Mouse (Mus musculus): ENCODE results near the gene Gm49366. TPM values are rescaled to one million over a fixed set of nuclear protein-coding genes. Genes with fewer than 3 reads are reported as not detected.
"Not testable (repeated sequence)": the region's sequence is repeated elsewhere in the genome, so short reads cannot be mapped to it uniquely, and the experiment has no call there.

Gene Gm49366
- polyA plus RNA-seq, 1 experiment, result not detected

- Histone ChIP-seq H3K4me3 (ENCODE audit: low read depth, low read length) (no peak overlapping the region), H3K27me3 (ENCODE audit: control insufficient read depth, insufficient read depth, low read length) (no peaks in the 10 kb centered on the region), H3K27ac (ENCODE audit: insufficient read depth, low read depth, low read length) (no peak overlapping the region), H3K36me3 (ENCODE audit: control insufficient read depth, insufficient read depth, low read length) (no peaks in the 10 kb centered on the region), H3K4me1 (ENCODE audit: control insufficient read depth, insufficient read depth, insufficient read length, low read length) (peaks cover 3% of the 10 kb centered on the region; the same call in 1 of the 2 replicates)
- 61% methylated on average over 2 of the region's 2 CpGs for WGBS
- TF ChIP-seq POLR2A (IDR thresholded peaks at IDR 0.05; ENCODE audit: low read depth, low read length) (no peak), CTCF (IDR thresholded peaks at IDR 0.05; ENCODE audit: extremely low read depth, insufficient read length, insufficient replicate concordance, low read depth, low read length) (no peak)
Observed at GRCm38 (mm10) chr12:84083842-84084241, 45.1 kb downstream of the Gm49366 start.

- Histone ChIP-seq H3K27ac (ENCODE audit: insufficient read depth, low read depth, low read length) (no peak overlapping the region), H3K4me1 (ENCODE audit: control insufficient read depth, insufficient read depth, insufficient read length, low read length) (peaks cover 3% of the 10 kb centered on the region; the same call in 1 of the 2 replicates), H3K27me3 (ENCODE audit: control insufficient read depth, insufficient read depth, low read length) (no peaks in the 10 kb centered on the region), H3K4me3 (ENCODE audit: low read depth, low read length) (no peak overlapping the region), H3K36me3 (ENCODE audit: control insufficient read depth, insufficient read depth, low read length) (no peaks in the 10 kb centered on the region)
- TF ChIP-seq CTCF (IDR thresholded peaks at IDR 0.05; ENCODE audit: extremely low read depth, insufficient read length, insufficient replicate concordance, low read depth, low read length) (no peak), POLR2A (IDR thresholded peaks at IDR 0.05; ENCODE audit: low read depth, low read length) (no peak)
- 36% methylated on average over 4 of the region's 4 CpGs for WGBS
Observed at GRCm38 (mm10) chr12:84084581-84084980, 45.8 kb downstream of the Gm49366 start.

DNA sequence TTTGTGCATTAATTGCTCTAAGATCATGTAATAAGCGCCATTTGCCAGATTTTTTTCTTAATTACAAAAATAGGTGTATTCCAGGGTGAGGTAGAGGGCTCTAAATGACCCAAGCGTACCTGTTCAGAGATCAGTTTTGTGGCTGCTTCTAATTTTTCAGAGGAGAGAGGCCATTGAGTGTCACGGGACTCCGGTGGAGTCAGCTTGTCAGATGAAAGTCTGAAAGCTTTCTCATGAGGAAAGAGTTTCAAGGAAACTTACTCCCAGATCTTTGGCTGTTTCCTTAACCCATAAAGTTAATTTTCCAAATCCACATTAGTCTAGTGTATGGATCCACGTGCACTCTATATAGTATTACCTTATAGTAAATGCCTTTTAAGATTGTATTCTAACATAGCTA lies 55.9 kb downstream of the Gm49366 start:
- H3K27me3 ChIP-seq (ENCODE audit: control insufficient read depth, insufficient read depth, low read length); H3K27ac ChIP-seq (ENCODE audit: insufficient read depth, low read depth, low read length); H3K4me1 ChIP-seq (ENCODE audit: control insufficient read depth, insufficient read depth, insufficient read length, low read length); H3K4me3 ChIP-seq (ENCODE audit: low read depth, low read length); H3K36me3 ChIP-seq (ENCODE audit: control insufficient read depth, insufficient read depth, low read length): not testable (repeated sequence)
- 91% methylated on average over 5 of the region's 5 CpGs for WGBS

- Histone ChIP-seq H3K27me3 (ENCODE audit: control insufficient read depth, insufficient read depth, low read length) (no peaks in the 10 kb centered on the region), H3K36me3 (ENCODE audit: control insufficient read depth, insufficient read depth, low read length) (no peaks in the 10 kb centered on the region), H3K4me3 (ENCODE audit: low read depth, low read length) (no peak overlapping the region), H3K4me1 (ENCODE audit: control insufficient read depth, insufficient read depth, insufficient read length, low read length) (peaks cover 2% of the 10 kb centered on the region; the same call in 1 of the 2 replicates), H3K27ac (ENCODE audit: insufficient read depth, low read depth, low read length) (no peak overlapping the region)
- TF ChIP-seq CTCF (IDR thresholded peaks at IDR 0.05; ENCODE audit: extremely low read depth, insufficient read length, insufficient replicate concordance, low read depth, low read length), result no peak
- TF ChIP-seq POLR2A (IDR thresholded peaks at IDR 0.05; ENCODE audit: low read depth, low read length), result no peak
- WGBS, result 69% methylated on average over 2 of the region's 2 CpGs
Observed at GRCm38 (mm10) chr12:84099605-84100004, 60.9 kb downstream of the Gm49366 start.

DNA sequence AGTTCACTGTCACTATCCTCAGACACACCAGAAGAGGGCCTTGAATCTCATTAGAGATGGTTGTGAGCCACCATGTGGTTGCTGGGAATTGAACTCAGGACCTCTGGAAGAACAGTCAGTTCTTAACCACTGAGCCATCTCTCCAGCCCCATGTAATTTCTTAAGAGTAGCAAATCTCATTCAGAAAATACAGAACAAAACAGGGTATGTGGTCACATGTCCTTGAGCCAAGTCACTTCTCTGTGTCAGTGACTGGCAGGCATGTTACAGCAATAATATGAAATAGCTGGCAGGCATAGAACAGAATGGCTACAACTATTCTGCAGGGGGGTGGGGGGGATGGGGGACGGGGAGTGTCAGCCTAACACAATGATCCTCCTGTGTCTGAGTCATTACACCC lies 61.3 kb downstream of the Gm49366 start:
- TF ChIP-seq POLR2A (IDR thresholded peaks at IDR 0.05; ENCODE audit: low read depth, low read length) (no peak), CTCF (IDR thresholded peaks at IDR 0.05; ENCODE audit: extremely low read depth, insufficient read length, insufficient replicate concordance, low read depth, low read length) (no peak)
- 38% methylated on average over 1 of the region's 1 CpGs for WGBS
- H3K36me3 ChIP-seq (ENCODE audit: control insufficient read depth, insufficient read depth, low read length), result no peaks in the 10 kb centered on the region
- no peak overlapping the region for H3K4me3 ChIP-seq (ENCODE audit: low read depth, low read length)
- peaks cover 2% of the 10 kb centered on the region; the same call in 1 of the 2 replicates for H3K4me1 ChIP-seq (ENCODE audit: control insufficient read depth, insufficient read depth, insufficient read length, low read length)
- H3K27me3 ChIP-seq (ENCODE audit: control insufficient read depth, insufficient read depth, low read length), result no peaks in the 10 kb centered on the region
- H3K27ac ChIP-seq (ENCODE audit: insufficient read depth, low read depth, low read length), result no peak overlapping the region

DNA sequence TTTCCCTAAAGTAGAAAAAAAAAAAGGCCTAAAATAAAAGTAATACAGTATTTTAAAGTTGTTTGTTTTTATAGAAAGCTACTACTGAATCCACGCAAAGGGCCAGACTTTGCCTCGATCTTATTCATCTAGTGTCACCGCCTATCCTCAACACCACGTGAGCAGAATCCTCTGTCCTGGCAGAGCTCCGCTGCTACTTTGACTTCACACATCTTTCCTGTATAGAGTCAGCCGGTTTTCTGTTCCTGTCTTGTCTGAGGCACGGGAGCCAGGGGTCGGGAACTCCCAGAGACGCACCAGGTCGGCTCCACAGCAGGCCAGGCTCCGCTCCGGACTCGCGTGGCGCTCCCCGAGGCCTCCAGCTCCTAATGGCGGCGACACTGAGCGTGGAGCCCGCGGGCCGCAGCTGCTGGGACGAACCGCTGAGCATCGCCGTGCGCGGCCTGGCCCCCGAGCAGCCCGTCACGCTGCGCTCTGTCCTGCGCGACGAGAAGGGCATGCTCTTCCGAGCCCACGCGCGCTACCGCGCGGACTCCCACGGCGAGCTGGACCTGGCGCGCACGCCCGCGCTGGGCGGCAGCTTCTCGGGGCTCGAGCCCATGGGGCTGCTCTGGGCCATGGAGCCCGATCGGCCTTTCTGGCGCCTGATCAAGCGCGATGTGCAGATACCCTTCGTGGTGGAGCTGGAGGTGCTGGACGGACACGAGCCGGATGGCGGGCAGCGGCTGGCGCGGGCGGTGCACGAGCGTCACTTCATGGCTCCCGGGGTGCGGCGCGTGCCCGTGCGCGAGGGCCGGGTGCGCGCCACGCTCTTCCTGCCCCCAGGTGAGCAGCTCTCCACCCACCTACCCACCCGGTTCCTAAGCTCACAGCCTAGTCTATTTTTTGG lies 62.1 kb downstream of the Gm49366 start, which contains the start of gene Acot6:
Gene Acot6 (plus strand): TSS at position 51 of the 889 bp plus-strand sequence.
- under 1% methylated on average over 80 of the region's 80 CpGs for WGBS
- peak within 1 kb of the TSS; percentile 78 for H3K4me3 ChIP-seq (ENCODE audit: low read depth, low read length)
- not testable (repeated sequence) for H3K36me3 ChIP-seq (ENCODE audit: control insufficient read depth, insufficient read depth, low read length); H3K27me3 ChIP-seq (ENCODE audit: control insufficient read depth, insufficient read depth, low read length); H3K27ac ChIP-seq (ENCODE audit: insufficient read depth, low read depth, low read length); H3K4me1 ChIP-seq (ENCODE audit: control insufficient read depth, insufficient read depth, insufficient read length, low read length)

DNA sequence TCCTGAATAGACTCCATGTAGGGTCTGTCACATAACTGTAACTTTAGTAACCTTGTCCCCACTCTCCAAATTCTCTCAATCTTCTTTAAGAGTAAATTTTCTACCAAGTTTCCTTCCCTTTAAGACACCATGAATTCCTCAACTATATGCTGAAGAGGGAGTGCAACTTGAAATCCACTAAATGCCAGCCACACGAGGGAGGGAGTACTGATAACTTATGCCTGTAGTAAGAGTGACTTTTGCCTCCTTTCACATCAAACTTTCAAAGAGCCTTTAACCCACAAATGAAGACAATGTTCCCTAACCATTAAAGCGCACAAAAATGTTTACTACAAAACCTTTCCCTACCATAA lies 62.7 kb downstream of the Gm49366 start:
- Histone ChIP-seq H3K27me3 (ENCODE audit: control insufficient read depth, insufficient read depth, low read length) (no peaks in the 10 kb centered on the region), H3K4me1 (ENCODE audit: control insufficient read depth, insufficient read depth, insufficient read length, low read length) (peaks cover 2% of the 10 kb centered on the region; the same call in 1 of the 2 replicates), H3K36me3 (ENCODE audit: control insufficient read depth, insufficient read depth, low read length) (no peaks in the 10 kb centered on the region), H3K4me3 (ENCODE audit: low read depth, low read length) (peak overlapping the region; percentile 78), H3K27ac (ENCODE audit: insufficient read depth, low read depth, low read length) (no peak overlapping the region)
- TF ChIP-seq POLR2A (IDR thresholded peaks at IDR 0.05; ENCODE audit: low read depth, low read length), result no peak
- TF ChIP-seq CTCF (IDR thresholded peaks at IDR 0.05; ENCODE audit: extremely low read depth, insufficient read length, insufficient replicate concordance, low read depth, low read length), result no peak
- WGBS, result 47% methylated on average over 2 of the region's 2 CpGs
